Mouse (Mus musculus): ENCODE measurements around the gene Sigirr.
A peak's percentile ranks its signal among the peaks of the same experiment; 100 is the strongest.

Sigirr gene

GRCm38 (mm10) chr7:141099911-141100691 lies at the start of gene Sigirr:
TSS of gene Sigirr (minus strand) at chr7:141100572.
- peak; percentile 81 for DNase-seq (ENCODE audit: low read depth, low spot score)

DNA sequence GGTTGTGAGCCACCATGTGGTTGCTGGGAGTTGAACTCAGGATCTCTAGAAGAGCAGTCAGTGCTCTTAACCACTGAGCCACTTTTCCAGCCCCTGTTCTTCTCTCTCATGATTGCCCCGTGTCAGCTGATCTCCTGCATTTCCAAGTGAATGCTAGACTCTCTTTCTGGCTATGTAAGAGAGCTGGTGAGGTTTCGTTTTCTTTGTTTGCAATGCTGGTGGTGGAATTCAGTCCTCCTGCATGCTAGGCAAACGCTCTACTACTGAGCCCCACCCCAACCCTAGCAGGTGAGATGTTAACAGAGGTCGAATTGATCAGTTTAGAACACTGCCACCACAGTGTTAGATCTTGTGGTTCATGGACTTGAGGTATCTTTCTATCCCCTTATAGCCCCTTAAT lies 48.3 kb upstream of the Sigirr start:
- no peak for DNase-seq (ENCODE audit: low read depth, low spot score)

- DNase-seq (ENCODE audit: low read depth, low spot score): no peak
Measured at GRCm38 (mm10) chr7:141147044-141147443, 46.7 kb upstream of the Sigirr start.

GRCm38 (mm10) chr7:141146043-141146595 lies 45.7 kb upstream of the Sigirr start:
- DNase-seq (ENCODE audit: low read depth, low spot score): no peak

DNA sequence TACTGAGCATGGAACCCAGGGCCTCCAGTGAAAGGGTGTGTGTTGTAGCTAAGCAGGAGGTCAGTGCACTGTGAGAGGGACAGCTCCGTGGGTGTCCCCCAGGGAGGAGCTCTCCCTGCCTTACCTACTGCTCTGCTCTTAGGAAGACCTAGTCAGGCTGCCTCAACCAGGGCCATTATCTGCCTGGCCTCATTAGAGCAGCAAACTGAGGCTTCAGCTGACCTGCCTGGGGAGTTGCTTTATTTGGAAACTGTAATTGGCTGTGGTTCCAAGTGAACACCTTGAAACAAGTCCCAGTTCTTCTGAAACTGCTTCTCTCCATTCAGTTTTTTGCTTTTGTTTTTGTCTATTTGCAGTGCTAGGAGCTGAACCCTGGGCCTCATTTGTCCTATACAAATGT lies 45.0 kb upstream of the Sigirr start:
- no peak for DNase-seq (ENCODE audit: low read depth, low spot score)

DNA sequence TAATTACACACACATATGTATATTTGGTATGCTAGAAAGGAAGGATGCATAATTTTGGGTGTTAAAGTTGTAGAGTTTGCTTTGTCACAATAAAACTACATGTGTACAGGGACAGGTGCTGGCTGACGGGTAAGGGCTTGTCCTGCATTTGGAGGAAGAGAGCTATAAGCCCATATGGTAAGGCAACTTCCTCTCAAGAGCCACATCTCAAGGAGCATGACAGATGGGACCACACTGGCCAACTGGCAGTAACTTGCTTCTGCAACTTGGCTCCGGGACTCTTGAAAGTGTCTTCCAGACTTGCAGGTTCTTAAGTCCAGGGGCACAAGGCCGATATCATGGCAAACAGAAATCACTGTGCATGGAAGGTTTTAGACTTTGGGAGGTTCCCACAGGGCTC lies 44.3 kb upstream of the Sigirr start:
- no peak for DNase-seq (ENCODE audit: low read depth, low spot score)

- no peak for DNase-seq (ENCODE audit: low read depth, low spot score)
Measured at GRCm38 (mm10) chr7:141143861-141144260, 43.5 kb upstream of the Sigirr start.

DNA sequence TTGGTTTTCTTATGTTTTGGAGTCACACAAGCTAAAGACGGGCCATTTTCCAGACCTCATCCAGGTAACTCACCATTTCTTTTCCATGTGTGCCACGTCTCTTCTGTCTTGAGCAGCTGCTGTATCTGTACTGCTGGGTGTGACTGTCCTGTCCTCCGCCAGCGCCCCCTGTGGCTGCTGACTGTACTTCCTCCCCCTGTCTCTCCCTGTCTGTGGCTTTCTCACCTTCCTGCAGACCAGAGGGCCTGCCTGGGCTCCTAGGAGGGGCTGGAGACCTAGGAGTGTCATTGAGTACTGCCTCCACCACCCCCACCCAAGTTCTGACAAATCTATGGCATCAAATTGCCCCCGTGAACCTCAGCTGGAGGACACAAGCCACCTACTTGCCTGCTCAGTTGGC lies 42.7 kb upstream of the Sigirr start:
- DNase-seq (ENCODE audit: low read depth, low spot score): peak; percentile 79

DNA sequence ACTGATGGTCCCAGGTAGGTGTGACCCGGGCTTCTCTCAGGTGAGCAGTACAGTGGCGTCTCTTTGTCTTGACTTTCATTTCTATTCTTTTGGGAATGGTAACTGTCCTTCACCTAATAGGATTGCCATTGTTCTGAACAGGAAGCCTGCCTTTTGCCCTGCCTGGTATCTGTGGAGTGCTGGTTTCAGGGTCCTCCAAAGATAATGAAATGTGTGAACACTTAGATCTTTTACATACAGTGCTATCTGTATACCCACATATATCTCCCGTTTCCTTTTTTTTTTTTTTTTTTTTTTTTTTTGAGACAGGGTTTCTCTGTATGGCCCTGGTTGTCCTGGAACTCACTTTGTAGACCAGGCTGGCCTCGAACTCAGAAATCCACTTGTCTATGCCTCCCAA lies 41.0 kb upstream of the Sigirr start:
- no peak for DNase-seq (ENCODE audit: low read depth, low spot score)

DNA sequence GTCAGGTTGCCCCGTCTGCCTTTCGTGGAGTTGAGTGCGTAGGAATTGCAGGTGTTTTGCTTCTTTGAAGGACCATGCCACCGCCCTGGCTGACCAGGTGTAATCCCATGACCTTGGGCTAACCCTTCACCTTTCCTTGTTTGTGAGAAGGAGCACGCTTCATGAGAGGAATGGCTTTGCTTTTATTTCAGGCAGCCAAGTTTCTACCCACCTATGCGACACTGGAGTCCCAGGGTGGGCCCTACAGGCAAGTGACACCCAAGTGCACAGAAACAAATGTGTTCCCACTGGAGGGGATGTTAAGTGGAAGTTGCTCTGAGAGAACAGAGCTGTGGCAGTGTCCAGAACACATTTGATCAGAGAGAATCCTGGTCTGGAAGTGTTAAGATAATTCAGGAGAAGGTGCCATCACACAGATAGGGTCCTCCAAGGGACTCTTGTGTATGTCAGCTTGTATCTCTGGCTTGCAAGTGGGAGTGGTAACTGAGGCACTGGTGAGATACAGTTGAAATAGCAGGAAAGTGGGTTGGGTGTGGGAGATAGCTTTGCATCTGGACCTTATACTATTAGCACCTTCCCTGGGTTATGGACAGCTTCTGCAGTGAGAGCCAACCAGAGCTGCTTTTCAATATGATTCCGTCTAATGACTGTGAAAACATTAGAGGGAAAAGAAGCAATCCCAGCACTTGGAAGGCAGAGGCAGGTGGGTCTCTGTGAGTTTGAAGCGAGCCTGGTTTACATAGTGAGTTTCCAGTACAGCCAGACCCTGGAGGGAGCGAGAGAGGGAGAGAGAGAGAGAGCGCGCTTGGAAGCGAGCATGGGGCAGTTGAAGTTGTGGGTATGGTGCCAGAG lies 31.8 kb upstream of the Sigirr start:
- DNase-seq (ENCODE audit: low read depth, low spot score): no peak

- peak; percentile 93 for DNase-seq (ENCODE audit: low read depth, low spot score)
Measured at GRCm38 (mm10) chr7:141131024-141131820, 30.9 kb upstream of the Sigirr start.

GRCm38 (mm10) chr7:141123517-141123856 lies 23.1 kb upstream of the Sigirr start:
- DNase-seq (ENCODE audit: low read depth, low spot score): no peak

GRCm38 (mm10) chr7:141122689-141123516 lies 22.5 kb upstream of the Sigirr start:
- peak; percentile 96 for DNase-seq (ENCODE audit: low read depth, low spot score)

DNA sequence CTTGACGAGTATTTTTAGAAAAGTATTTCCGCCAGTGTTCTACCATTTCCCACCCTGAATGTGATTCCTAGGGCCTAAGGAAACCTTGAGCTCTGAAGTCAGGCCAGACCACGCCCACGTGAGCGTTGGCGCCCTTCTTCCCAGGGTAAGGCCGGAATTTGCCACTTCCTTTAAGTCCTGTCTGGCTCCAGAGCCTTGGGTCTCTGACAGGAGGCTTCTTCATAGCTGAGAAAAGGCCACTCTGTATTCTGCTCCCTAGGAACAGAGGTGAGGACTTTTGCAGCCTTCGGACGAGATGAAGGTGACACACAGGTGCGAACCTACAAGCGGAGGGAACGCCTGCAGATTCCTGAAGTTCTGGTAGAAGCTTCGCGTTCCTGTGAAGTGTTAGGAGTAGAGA lies 21.9 kb upstream of the Sigirr start, which contains the start of gene Ptdss2:
TSS of gene Ptdss2 (plus strand) at position 138 of the 400 bp plus-strand sequence.
- peak; percentile 15 for DNase-seq (ENCODE audit: low read depth, low spot score)

GRCm38 (mm10) chr7:141121051-141121531 lies 20.7 kb upstream of the Sigirr start:
- no peak for DNase-seq (ENCODE audit: low read depth, low spot score)

DNA sequence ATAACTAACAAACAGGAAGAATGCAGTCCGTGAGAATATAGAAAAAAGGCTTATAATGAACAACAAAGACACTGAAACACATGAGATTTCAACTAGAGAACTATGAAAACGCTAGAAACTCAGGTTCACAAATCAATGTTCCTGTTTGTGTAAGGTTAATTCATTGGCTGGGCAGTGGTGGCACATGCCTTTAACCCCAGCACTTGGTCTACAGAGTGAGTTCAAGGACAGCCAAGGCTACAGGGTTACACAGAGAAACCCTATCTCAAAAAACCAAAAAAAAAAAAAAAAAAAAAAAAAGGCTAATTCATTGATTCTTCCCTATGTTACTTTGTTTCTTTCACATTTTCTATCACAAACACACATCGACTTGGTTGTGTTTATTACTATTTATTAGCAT lies 20.2 kb upstream of the Sigirr start:
- DNase-seq (ENCODE audit: low read depth, low spot score): no peak

- DNase-seq (ENCODE audit: low read depth, low spot score): no peak
Measured at GRCm38 (mm10) chr7:141119487-141119886, 19.1 kb upstream of the Sigirr start.

GRCm38 (mm10) chr7:141117636-141118035 lies 17.3 kb upstream of the Sigirr start, which contains the start of gene Ano9:
TSS of gene Ano9 (minus strand) at chr7:141117806.
- DNase-seq (ENCODE audit: low read depth, low spot score): no peak

DNA sequence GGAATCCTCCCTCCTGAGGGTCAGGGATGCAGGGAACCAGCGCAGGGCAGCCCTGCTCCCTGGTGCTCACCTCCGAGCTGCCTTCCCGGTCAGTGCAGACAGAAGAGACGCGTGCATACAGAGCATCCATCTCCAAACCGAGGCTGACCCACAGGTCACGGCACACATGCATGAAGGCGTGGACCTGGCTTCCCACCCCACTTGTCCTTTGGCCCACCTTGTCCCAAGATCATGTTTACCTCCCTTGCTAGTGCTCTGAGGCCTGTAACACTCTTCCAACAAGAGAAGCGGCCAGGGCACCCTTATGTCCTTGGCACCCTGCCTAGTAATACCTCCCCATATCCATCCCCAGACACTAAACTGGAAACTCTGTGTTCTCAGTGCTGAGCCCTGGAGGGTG lies 15.5 kb upstream of the Sigirr start:
- DNase-seq (ENCODE audit: low read depth, low spot score): no peak

- no peak for DNase-seq (ENCODE audit: low read depth, low spot score)
Measured at GRCm38 (mm10) chr7:141103161-141103560, 2.8 kb upstream of the Sigirr start.

GRCm38 (mm10) chr7:141097177-141097576 lies 3.2 kb downstream of the Sigirr start:
- peak; percentile 50 for DNase-seq (ENCODE audit: low read depth, low spot score)
